Mouse (Mus musculus) lung, adult 2 months (tissue): ENCODE results near the gene Alas2.

Experiments
- CTCF ChIP-seq: fragments of 200-500 bp; IDR thresholded peaks from 2 replicates; pipeline ENCODE4 v1.5.1; 2011; ENCODE audit warnings: mild to moderate bottlenecking, low read length, control low read depth; ENCODE audit not compliant: insufficient read depth
- POLR2A ChIP-seq: fragments of 200-500 bp; IDR thresholded peaks from 2 replicates; pipeline ENCODE4 v1.6.1; 2011; ENCODE audit warnings: low read depth, mild to moderate bottlenecking, control low read depth, low read length, borderline replicate concordance; ENCODE audit errors: extremely low read depth

DNA sequence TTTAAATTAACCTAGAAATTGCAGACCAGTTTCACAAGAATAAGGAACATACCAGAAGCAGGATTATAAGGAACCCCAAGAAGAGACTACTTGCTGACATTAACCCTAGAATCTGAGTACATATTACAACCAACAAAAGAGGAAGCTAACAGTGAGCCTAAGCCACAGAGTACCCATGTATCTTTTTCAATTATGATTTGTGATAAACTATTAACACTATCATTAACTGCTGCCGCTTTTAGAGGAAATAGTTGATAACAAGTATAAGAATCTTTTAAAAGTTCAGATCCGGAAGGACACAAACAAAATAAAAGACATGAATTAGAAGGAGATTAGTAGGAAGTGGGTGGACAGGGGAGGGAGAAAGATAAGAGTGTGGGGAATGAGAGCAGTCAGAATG is 7.1 kb upstream of the Alas2 start:
- TF ChIP-seq CTCF (no peak), POLR2A (no peak)
